Mouse (Mus musculus) liver, adult 2 months (tissue): ENCODE results near the gene Chpt1.

Source experiments
- CTCF ChIP-seq: fragments of 200-500 bp; IDR thresholded peaks from 2 replicates; pipeline ENCODE4 v1.5.1; 2011; ENCODE audit warnings: low read depth, low read length, control low read depth
- POLR2A ChIP-seq: fragments of 200-500 bp; IDR thresholded peaks from 2 replicates; pipeline ENCODE4 v1.6.1; 2011; ENCODE audit warnings: low read length, control low read depth; ENCODE audit not compliant: insufficient read depth; ENCODE audit errors: extremely low read depth

GRCm38 (mm10) chr10:88441224-88441623, 62.6 kb downstream of the Chpt1 start:
- TF ChIP-seq POLR2A (no peak), CTCF (no peak)
